Mouse (Mus musculus) B cell, adult 2 months (primary cell): ENCODE data around the gene Gnat1.

ENCODE experiments used
- DNase-seq, 2 experiments: peaks; one replicate each; pipeline ENCODE4 v3.0.0; 2022

Gnat1 gene

GRCm38 (mm10) chr9:107699376-107699980, 20.0 kb upstream of the Gnat1 start:
- DNase-seq: no peak

DNA sequence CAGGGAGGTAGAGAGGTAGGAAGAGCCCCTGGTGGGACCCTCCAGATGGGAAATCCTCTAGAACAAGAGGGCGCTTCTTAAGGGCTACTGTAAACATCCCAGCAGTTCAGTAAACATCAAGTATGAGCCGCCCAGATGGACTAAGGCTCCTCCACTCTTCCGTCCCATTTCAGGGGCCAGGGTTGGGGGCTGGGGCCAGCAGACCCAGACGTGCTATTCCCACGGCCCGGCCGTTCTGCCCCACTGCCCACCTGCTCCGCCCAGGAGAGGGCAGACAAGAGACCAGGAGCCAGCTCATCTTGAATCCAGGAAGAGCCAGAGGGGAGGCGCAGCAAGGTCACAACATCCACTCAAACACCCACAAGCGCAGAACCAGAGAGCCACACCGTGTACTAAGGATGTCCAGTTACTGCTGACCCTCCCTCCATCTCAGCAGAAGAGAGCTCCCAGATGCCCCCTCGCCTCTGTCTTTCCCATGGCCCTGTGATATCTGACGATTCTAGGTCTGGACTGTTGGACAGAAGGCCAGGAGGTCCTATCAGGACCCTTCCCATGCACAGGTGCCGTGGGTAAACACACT, 19.2 kb upstream of the Gnat1 start:
- DNase-seq: no peak

DNA sequence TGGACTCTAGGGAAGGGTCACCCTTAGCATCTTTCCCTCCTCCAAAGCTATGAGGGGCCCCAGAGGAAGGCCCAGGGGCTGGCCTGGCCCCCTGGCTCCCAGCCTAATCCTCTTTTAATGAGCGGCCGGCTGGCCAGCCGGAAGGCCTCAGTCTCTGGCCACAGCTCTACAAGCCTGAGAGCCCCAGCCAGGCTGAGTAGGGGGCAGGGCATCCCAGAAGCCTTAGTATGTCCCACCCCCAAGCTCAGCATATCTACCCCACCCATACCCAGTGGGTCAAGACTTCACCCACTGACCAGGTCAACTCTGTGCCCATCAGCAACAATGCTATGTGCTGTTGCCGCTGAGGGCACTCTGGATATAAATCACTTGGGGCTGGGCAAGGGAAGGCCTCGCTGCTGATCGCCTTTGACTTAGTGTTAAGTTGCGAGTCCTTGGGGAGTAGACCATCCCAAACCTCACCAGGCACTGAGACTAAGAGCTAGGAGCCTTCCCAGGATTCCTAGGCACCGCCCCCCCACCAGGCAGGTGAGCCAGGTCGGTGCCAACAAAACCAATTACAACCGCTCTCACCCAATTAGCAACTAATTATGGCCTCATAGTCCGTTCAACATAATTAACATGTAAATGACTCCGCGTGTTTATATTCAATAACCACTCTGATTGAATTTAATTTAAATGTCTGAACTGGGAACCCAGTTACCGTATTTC, 18.5 kb upstream of the Gnat1 start:
- DNase-seq: no peak

- no peak for DNase-seq
Observed at GRCm38 (mm10) chr9:107696845-107697610, 17.5 kb upstream of the Gnat1 start.

GRCm38 (mm10) chr9:107696106-107696479, 16.6 kb upstream of the Gnat1 start:
- no peak for DNase-seq

GRCm38 (mm10) chr9:107695441-107696105, 16.1 kb upstream of the Gnat1 start:
- no peak for DNase-seq

GRCm38 (mm10) chr9:107694627-107695026, 15.1 kb upstream of the Gnat1 start:
- DNase-seq: no peak

- DNase-seq: no peak
Observed at GRCm38 (mm10) chr9:107693433-107693987, 14.0 kb upstream of the Gnat1 start.

DNA sequence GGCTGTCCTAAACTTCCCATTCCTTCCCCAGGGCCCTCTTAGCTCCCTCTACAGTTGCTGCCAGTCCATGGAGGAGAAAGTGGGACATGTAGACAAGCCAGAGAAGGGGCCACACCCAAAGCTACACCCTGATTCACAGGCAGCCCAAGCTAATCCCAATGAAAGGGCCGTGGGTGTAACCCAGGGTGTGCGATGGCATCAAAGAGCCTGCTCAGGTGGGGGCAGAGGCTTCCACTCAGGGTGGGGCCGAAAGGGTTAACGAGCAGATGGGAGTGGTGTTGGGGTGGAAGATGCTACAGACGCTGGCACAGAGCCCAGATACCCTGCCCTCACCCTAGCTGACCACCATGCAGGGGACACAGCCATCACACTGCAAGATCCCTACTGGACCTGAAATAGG, 13.3 kb upstream of the Gnat1 start:
- no peak for DNase-seq

DNA sequence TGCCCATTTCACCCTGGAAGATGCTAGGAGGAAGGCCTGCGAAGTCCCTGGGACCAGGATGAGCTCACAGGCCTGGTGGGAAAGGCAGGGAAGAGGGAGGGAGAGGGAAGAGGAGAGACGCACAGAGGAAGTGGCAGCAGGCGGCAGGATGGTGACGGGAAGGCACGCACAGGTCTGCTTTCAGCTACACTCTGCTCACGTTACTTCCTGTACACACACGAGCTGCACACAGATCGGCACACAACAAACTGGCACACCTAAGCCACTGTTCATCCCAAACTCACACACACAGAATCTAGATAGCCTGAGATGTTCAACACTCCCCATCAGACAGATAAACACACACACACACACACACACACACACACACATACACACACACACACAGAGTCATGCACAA, 10.9 kb upstream of the Gnat1 start:
- DNase-seq: no peak

GRCm38 (mm10) chr9:107688939-107689338, 9.4 kb upstream of the Gnat1 start:
- DNase-seq: no peak

DNA sequence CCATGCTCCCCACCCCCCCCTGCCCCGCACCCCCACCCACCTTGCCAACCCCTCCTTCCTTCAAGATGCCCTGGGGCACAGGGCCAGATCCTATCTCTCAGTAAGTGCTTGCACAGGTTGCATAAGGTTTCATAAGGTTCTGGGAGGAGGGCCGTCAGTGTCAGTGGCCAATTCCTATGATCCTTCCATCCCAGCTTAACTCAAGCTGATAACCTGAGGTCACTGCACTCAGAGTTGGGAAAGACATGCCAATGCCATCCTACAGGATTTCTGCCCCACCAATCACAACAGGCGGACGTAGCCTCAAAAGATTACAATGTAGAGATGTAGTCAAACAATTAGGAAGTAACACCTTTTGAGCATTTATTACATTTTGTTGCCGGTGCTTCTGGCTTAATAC, 8.9 kb upstream of the Gnat1 start:
- no peak for DNase-seq

- DNase-seq: peak; percentile 37 to 45
Observed at GRCm38 (mm10) chr9:107685231-107685981, 5.9 kb upstream of the Gnat1 start.

- DNase-seq: no peak
Observed at GRCm38 (mm10) chr9:107682405-107682804, 2.9 kb upstream of the Gnat1 start.

GRCm38 (mm10) chr9:107678861-107679260, 651 bp downstream of the Gnat1 start:
- DNase-seq: no peak

DNA sequence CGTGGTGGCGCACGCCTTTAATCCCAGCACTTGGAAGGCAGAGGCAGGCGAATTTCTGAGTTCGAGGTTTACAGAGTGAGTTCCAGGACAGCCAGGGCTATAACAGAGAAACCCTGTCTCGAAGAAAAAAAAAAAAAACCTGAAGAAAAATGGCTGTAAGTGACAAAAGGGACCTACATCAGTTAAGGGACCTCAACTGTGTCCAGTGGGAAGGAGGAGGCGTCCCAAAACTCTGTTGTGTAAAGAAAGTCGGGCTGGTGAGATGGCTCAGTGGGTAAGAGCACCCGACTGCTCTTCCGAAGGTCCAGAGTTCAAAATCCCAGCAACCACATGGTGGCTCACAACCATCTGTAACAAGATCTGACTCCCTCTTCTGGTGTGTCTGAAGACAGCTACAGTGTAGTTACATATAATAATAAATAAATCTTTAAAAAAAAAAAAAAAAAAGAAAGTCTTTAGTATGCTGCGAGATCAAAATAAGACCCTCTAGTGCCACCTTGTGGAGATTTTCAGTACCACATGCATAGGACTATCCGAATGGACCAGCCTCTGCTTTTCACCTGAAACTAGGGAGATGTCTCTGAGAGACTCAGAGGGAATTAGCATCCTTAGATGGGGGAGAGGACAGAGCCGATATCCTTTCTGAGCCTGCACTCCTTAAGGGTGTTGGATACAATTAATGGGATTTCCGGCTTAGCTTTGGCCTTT, 1.5 kb downstream of the Gnat1 start:
- DNase-seq: peak; percentile 87 to 89

DNA sequence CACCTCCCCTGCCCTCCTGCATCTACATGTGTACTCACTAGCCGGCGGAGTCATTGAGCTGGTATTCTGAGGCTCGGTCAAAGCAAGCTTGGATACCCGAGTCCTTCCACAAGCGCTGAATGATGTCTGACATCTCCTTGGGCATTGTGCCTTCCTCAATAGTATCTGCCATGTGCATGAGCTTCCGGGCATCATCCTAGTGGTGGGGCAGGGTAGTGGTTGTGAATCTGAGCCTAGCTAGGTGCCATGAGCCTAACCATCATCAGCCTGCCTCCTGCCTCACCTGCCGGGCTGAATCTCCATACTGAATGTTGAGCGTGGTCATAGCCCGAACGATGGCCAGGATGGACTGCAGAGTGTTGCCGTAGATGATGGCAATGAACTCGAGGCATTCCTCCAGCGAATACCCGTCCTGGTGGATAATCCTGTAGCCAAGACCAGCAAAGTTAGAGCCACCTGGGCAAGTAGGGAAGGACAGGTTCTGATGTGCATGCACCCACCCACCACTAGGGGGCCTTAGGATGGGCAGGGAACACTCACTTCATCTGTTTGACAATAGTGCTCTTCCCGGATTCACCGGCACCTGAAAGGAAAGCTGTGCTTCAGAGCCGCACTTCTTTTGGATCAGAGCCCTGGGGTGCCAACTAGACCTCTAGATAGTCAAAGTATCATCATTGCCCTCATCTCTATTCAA, 2.3 kb downstream of the Gnat1 start:
- DNase-seq: peak; percentile 70 to 77

- DNase-seq: peak in 1 of 2 experiments; percentile 17
Observed at GRCm38 (mm10) chr9:107676302-107676701, 3.2 kb downstream of the Gnat1 start.

GRCm38 (mm10) chr9:107675671-107676301, 3.7 kb downstream of the Gnat1 start:
- peak; percentile 63 to 64 for DNase-seq
